In genomic region chr12:115542482-115542881, GRCm38 (mm10) we compare ENCODE assay signal across 27 mouse cellular contexts.
"Had no signal": no experiment of that assay in that cellular context is flagged by ENCODE, and none has a peak within 500 bp of the region (broad histone marks: within the 10 kb centered on the region; RNA-seq: fewer than 3 reads in every experiment).

No protein-coding gene starts in this region.

- H3K27ac ChIP-seq: gastrocnemius, adult 2 months; heart, embryonic 13.5 days; heart, embryonic 15.5 days; hindbrain, embryonic 10.5 days; hindbrain, embryonic 12.5 days; hindbrain, embryonic 14.5 days; intestine, embryonic 15.5 days; kidney, embryonic 15.5 days; kidney, postnatal 0 days; limb, embryonic 10.5 days; limb, embryonic 12.5 days; liver, embryonic 13.5 days had no signal

- ATAC-seq: hindbrain, embryonic 16.5 days; inflammation-experienced regulatory T-cells, adult 6 months; intestine, embryonic 15.5 days had no signal

- DNase-seq: gastrocnemius, adult 2 months; gastrocnemius, postnatal 14 days; gastrocnemius, postnatal 36 days; heart, adult 18-20 months; heart, postnatal 14 days; heart, postnatal 36 days; kidney, adult 11 months; kidney, adult 2 months; kidney, adult 9 months; kidney, postnatal 14 days; kidney, postnatal 36 days; layer of hippocampus, adult 9-11 months; layer of hippocampus, postnatal 36 days; liver; liver, embryonic 13.5 days had no signal

- H3K4me3 ChIP-seq: gastrocnemius, adult 2 months; heart, embryonic 13.5 days; heart, embryonic 15.5 days; hindbrain, embryonic 10.5 days; hindbrain, embryonic 12.5 days; intestine, embryonic 15.5 days; kidney, embryonic 15.5 days; limb, embryonic 10.5 days; limb, embryonic 12.5 days; liver, embryonic 13.5 days had no signal
